Mouse (Mus musculus): ENCODE data around the gene Ephx3.

- TF ChIP-seq CTCF (IDR thresholded peaks at IDR 0.05; ENCODE audit: extremely low read depth, insufficient read depth, insufficient read length, insufficient replicate concordance) (peak; percentile 88), POLR2A (IDR thresholded peaks at IDR 0.05; ENCODE audit: low read depth, low read length) (no peak)
These were observed 46.2 kb downstream of the Ephx3 start for GRCm38 (mm10) chr17:32142907-32143854.
